Mouse (Mus musculus): ENCODE results near the gene Fam173b. TPM values are rescaled to one million over a fixed set of nuclear protein-coding genes. Genes with fewer than 3 reads are reported as not detected.

Fam173b gene
- 6.8 and 12.8 TPM in 2 replicates for total RNA-seq (2014; fragmentation: Nextera tagmentation)
- 6.6 and 11.3 TPM in 2 replicates for total RNA-seq (2017)
- polyA plus RNA-seq (2012): 2.8 and 3.1 TPM in 2 replicates

- Histone ChIP-seq H3K9me3 (replicated peaks) (no peaks in the 10 kb centered on the region), H3K4me1 (ENCODE audit: insufficient read depth, low read depth, low read length) (peaks cover 39% of the 10 kb centered on the region), H3K36me3 (replicated peaks) (peaks cover 49% of the 10 kb centered on the region), H3K4me3 (ENCODE audit: low read depth, low read length) (peak within 1 kb of the TSS; percentile 87), H3K27me3 (ENCODE audit: insufficient read depth, low read length) (no peaks in the 10 kb centered on the region)
- TF ChIP-seq CTCF (IDR thresholded peaks at IDR 0.05; ENCODE audit: low read depth, low read length): no peak
- ATAC-seq (ENCODE audit: extremely low read depth, insufficient number of reproducible peaks, low FRiP score, poor library complexity, severe bottlenecking): peak; percentile 77
- DNase-seq (ENCODE audit: low spot score): peak; percentile 94
Observed at GRCm38 (mm10) chr15:31601646-31602374, at the start of gene Fam173b, which contains the start of gene Cct5. Gene Fam173b (plus strand): TSS chr15:31601852. Gene Cct5 (minus strand): TSS chr15:31601804.

GRCm38 (mm10) chr15:31554855-31555254 is 46.8 kb upstream of the Fam173b start:
- TF ChIP-seq GATA1 (IDR thresholded peaks at IDR 0.05; ENCODE audit: borderline replicate concordance, low read length) (no peak), TAL1 (conservative IDR thresholded peaks at IDR 0.05; ENCODE audit: low read depth, low read length) (no peak), POLR2AphosphoS5 (IDR thresholded peaks at IDR 0.05; ENCODE audit: insufficient replicate concordance, low read depth, low read length) (no peak), GATA2 (IDR thresholded peaks at IDR 0.05; ENCODE audit: borderline replicate concordance, low read depth, low read length) (no peak), CTCF (IDR thresholded peaks at IDR 0.05; ENCODE audit: low read depth, low read length) (no peak)
- no peak overlapping the region for H3K4me3 ChIP-seq (ENCODE audit: low read depth, low read length)
- H3K9me3 ChIP-seq (replicated peaks): no peaks in the 10 kb centered on the region
- H3K4me1 ChIP-seq (ENCODE audit: insufficient read depth, low read depth, low read length): peaks cover 5% of the 10 kb centered on the region
- H3K36me3 ChIP-seq (replicated peaks): no peaks in the 10 kb centered on the region
- no peak for ATAC-seq (ENCODE audit: extremely low read depth, insufficient number of reproducible peaks, low FRiP score, poor library complexity, severe bottlenecking)
- H3K27me3 ChIP-seq (ENCODE audit: insufficient read depth, low read length): peaks cover 8% of the 10 kb centered on the region; the same call in 1 of the 2 replicates
- no peak for DNase-seq (ENCODE audit: low spot score)

- TF ChIP-seq POLR2AphosphoS5 (IDR thresholded peaks at IDR 0.05; ENCODE audit: insufficient replicate concordance, low read depth, low read length) (no peak), TAL1 (conservative IDR thresholded peaks at IDR 0.05; ENCODE audit: low read depth, low read length) (no peak), CTCF (IDR thresholded peaks at IDR 0.05; ENCODE audit: low read depth, low read length) (no peak), GATA1 (IDR thresholded peaks at IDR 0.05; ENCODE audit: borderline replicate concordance, low read length) (no peak), GATA2 (IDR thresholded peaks at IDR 0.05; ENCODE audit: borderline replicate concordance, low read depth, low read length) (no peak)
- DNase-seq (ENCODE audit: low spot score) (no peak), ATAC-seq (ENCODE audit: extremely low read depth, insufficient number of reproducible peaks, low FRiP score, poor library complexity, severe bottlenecking) (no peak)
- peaks cover 13% of the 10 kb centered on the region for H3K27me3 ChIP-seq (ENCODE audit: insufficient read depth, low read length)
- peaks cover 2% of the 10 kb centered on the region; the same call in 1 of the 2 replicates for H3K4me1 ChIP-seq (ENCODE audit: insufficient read depth, low read depth, low read length)
- H3K9me3 ChIP-seq (replicated peaks): peaks cover 7% of the 10 kb centered on the region
- no peaks in the 10 kb centered on the region for H3K36me3 ChIP-seq (replicated peaks)
- H3K4me3 ChIP-seq (ENCODE audit: low read depth, low read length): no peak overlapping the region
Observed at GRCm38 (mm10) chr15:31561390-31561789, 40.3 kb upstream of the Fam173b start.

GRCm38 (mm10) chr15:31561976-31562375 is 39.7 kb upstream of the Fam173b start:
- Histone ChIP-seq H3K9me3 (replicated peaks) (peaks cover 7% of the 10 kb centered on the region), H3K4me3 (ENCODE audit: low read depth, low read length) (no peak overlapping the region), H3K36me3 (replicated peaks) (no peaks in the 10 kb centered on the region), H3K4me1 (ENCODE audit: insufficient read depth, low read depth, low read length) (peaks cover 2% of the 10 kb centered on the region; the same call in 1 of the 2 replicates), H3K27me3 (ENCODE audit: insufficient read depth, low read length) (peaks cover 13% of the 10 kb centered on the region)
- no peak for DNase-seq (ENCODE audit: low spot score)
- no peak for TF ChIP-seq TAL1 (conservative IDR thresholded peaks at IDR 0.05; ENCODE audit: low read depth, low read length)
- no peak for ATAC-seq (ENCODE audit: extremely low read depth, insufficient number of reproducible peaks, low FRiP score, poor library complexity, severe bottlenecking)

- ATAC-seq (ENCODE audit: extremely low read depth, insufficient number of reproducible peaks, low FRiP score, poor library complexity, severe bottlenecking): no peak
Observed at GRCm38 (mm10) chr15:31562847-31563246, 38.8 kb upstream of the Fam173b start.

GRCm38 (mm10) chr15:31563577-31564546 is 37.8 kb upstream of the Fam173b start:
- Histone ChIP-seq H3K4me1 (ENCODE audit: insufficient read depth, low read depth, low read length) (peaks cover 4% of the 10 kb centered on the region; the same call in 1 of the 2 replicates), H3K27me3 (ENCODE audit: insufficient read depth, low read length) (peaks cover 17% of the 10 kb centered on the region), H3K36me3 (replicated peaks) (no peaks in the 10 kb centered on the region), H3K4me3 (ENCODE audit: low read depth, low read length) (no peak overlapping the region), H3K9me3 (replicated peaks) (peaks cover 7% of the 10 kb centered on the region)
- no peak for ATAC-seq (ENCODE audit: extremely low read depth, insufficient number of reproducible peaks, low FRiP score, poor library complexity, severe bottlenecking)
- TF ChIP-seq CTCF (IDR thresholded peaks at IDR 0.05; ENCODE audit: low read depth, low read length): no peak
- TF ChIP-seq TAL1 (conservative IDR thresholded peaks at IDR 0.05; ENCODE audit: low read depth, low read length): no peak
- TF ChIP-seq POLR2AphosphoS5 (IDR thresholded peaks at IDR 0.05; ENCODE audit: insufficient replicate concordance, low read depth, low read length): no peak
- TF ChIP-seq GATA2 (IDR thresholded peaks at IDR 0.05; ENCODE audit: borderline replicate concordance, low read depth, low read length): no peak
- TF ChIP-seq GATA1 (IDR thresholded peaks at IDR 0.05; ENCODE audit: borderline replicate concordance, low read length): no peak
- no peak for DNase-seq (ENCODE audit: low spot score)

More at GRCm38 (mm10) chr15:31562847-31563246, 38.8 kb upstream of the Fam173b start:
- no peak for TF ChIP-seq CTCF (IDR thresholded peaks at IDR 0.05; ENCODE audit: low read depth, low read length)
- H3K4me1 ChIP-seq (ENCODE audit: insufficient read depth, low read depth, low read length): peaks cover 4% of the 10 kb centered on the region; the same call in 1 of the 2 replicates
- no peaks in the 10 kb centered on the region for H3K36me3 ChIP-seq (replicated peaks)
- peaks cover 7% of the 10 kb centered on the region for H3K9me3 ChIP-seq (replicated peaks)
- peaks cover 13% of the 10 kb centered on the region for H3K27me3 ChIP-seq (ENCODE audit: insufficient read depth, low read length)
- H3K4me3 ChIP-seq (ENCODE audit: low read depth, low read length): no peak overlapping the region
- DNase-seq (ENCODE audit: low spot score): no peak

Measured in G1E (cell line).